Mouse (Mus musculus) small intestine, adult 2 months (tissue): ENCODE results near the gene Acvr1. TPM values are rescaled to one million over a fixed set of nuclear protein-coding genes. Genes with fewer than 3 reads are reported as not detected.
A peak's percentile ranks its signal among the peaks of the same experiment; 100 is the strongest.

Experiments
- H3K27ac ChIP-seq: fragments of 200-500 bp; 2 replicates; pipeline ENCODE4 v1.5.1; 2012; ENCODE audit warnings: low read depth, low read length, control low read depth, inconsistent platforms; ENCODE audit not compliant: insufficient read depth
- H3K27me3 ChIP-seq: fragments of 200-500 bp; 2 replicates; pipeline ENCODE4 v1.6.1; 2012; ENCODE audit warnings: mild to moderate bottlenecking, moderate library complexity, low read length, inconsistent platforms; ENCODE audit not compliant: control insufficient read depth, insufficient read depth
- H3K36me3 ChIP-seq: fragments of 200-500 bp; 2 replicates; pipeline ENCODE4 v1.6.1; 2012; ENCODE audit warnings: mild to moderate bottlenecking, low read length, control low read depth, inconsistent platforms; ENCODE audit not compliant: control insufficient read depth, insufficient read depth
- H3K4me1 ChIP-seq: fragments of 200-500 bp; 2 replicates; pipeline ENCODE4 v1.6.1; 2012; ENCODE audit warnings: low read length, inconsistent platforms, mixed read lengths; ENCODE audit not compliant: control insufficient read depth, insufficient read depth, insufficient read length
- H3K4me3 ChIP-seq: fragments of 200-500 bp; 2 replicates; pipeline ENCODE4 v1.5.1; 2012; ENCODE audit warnings: low read depth, mild to moderate bottlenecking, control low read depth, inconsistent platforms, low read length, moderate library complexity
- CTCF ChIP-seq: fragments of 200-500 bp; IDR thresholded peaks from 2 replicates; pipeline ENCODE4 v1.5.1; 2012; ENCODE audit warnings: low read depth, mild to moderate bottlenecking, control low read depth, inconsistent platforms, low read length, moderate library complexity, mixed read lengths; ENCODE audit not compliant: insufficient replicate concordance, insufficient read length; ENCODE audit errors: extremely low read depth
- POLR2A ChIP-seq: fragments of 200-500 bp; IDR thresholded peaks from 2 replicates; pipeline ENCODE4 v1.6.1; 2012; ENCODE audit warnings: low read depth, mild to moderate bottlenecking, control low read depth, inconsistent platforms, low read length, moderate library complexity
- WGBS: fragments of 180-500 bp; shearing (Covaris S2); methylation state at CpG from one replicate; pipeline ENCODE4 v1.1.7; 2018; 5-methylcytosine and 5-hydroxymethylcytosine counted together
- polyA plus RNA-seq: library from polyadenylated mRNA; depleted of rRNA; stranded (reverse); fragments of >200 nt; gene quantifications from 2 replicates; pipeline ENCODE4 v1.2.3, GENCODE M21; 2012

Acvr1 gene
- polyA plus RNA-seq, 1 experiment: 3.1 TPM

- no peak for TF ChIP-seq CTCF
- no peak for TF ChIP-seq POLR2A
- 69% methylated on average over 8 of the region's 8 CpGs for WGBS
Observed at GRCm38 (mm10) chr2:58488404-58488803, 78.6 kb downstream of the Acvr1 start.

GRCm38 (mm10) chr2:58487279-58487560 is 79.7 kb downstream of the Acvr1 start:
- H3K27me3 ChIP-seq: no peaks in the 10 kb centered on the region
- no peak overlapping the region for H3K4me3 ChIP-seq
- peaks cover 31% of the 10 kb centered on the region; the same call in 1 of the 2 replicates for H3K4me1 ChIP-seq
- 93% methylated on average over 3 of the region's 3 CpGs for WGBS
- no peaks in the 10 kb centered on the region for H3K36me3 ChIP-seq
- TF ChIP-seq CTCF (no peak), POLR2A (no peak)
- H3K27ac ChIP-seq: no peak overlapping the region

More at GRCm38 (mm10) chr2:58488404-58488803, 78.6 kb downstream of the Acvr1 start:
- H3K27me3 ChIP-seq: no peaks in the 10 kb centered on the region
- H3K4me1 ChIP-seq: peaks cover 31% of the 10 kb centered on the region; the same call in 1 of the 2 replicates
- H3K4me3 ChIP-seq: no peak overlapping the region
- H3K36me3 ChIP-seq: no peaks in the 10 kb centered on the region
- no peak overlapping the region; the same call in 1 of the 2 replicates for H3K27ac ChIP-seq

- no peaks in the 10 kb centered on the region for H3K36me3 ChIP-seq
- WGBS: 69% methylated on average over 14 of the region's 14 CpGs
- H3K4me1 ChIP-seq: peaks cover 31% of the 10 kb centered on the region; the same call in 1 of the 2 replicates
- no peaks in the 10 kb centered on the region for H3K27me3 ChIP-seq
- no peak overlapping the region for H3K4me3 ChIP-seq
- TF ChIP-seq POLR2A: no peak
- no peak for TF ChIP-seq CTCF
- no peak overlapping the region for H3K27ac ChIP-seq
Observed at GRCm38 (mm10) chr2:58486441-58487278, 80.3 kb downstream of the Acvr1 start.

- H3K36me3 ChIP-seq: no peaks in the 10 kb centered on the region
- no peaks in the 10 kb centered on the region for H3K27me3 ChIP-seq
- 58% methylated on average over 3 of the region's 3 CpGs for WGBS
- peaks cover 31% of the 10 kb centered on the region; the same call in 1 of the 2 replicates for H3K4me1 ChIP-seq
- H3K4me3 ChIP-seq: no peak overlapping the region
- no peak overlapping the region for H3K27ac ChIP-seq
- TF ChIP-seq CTCF (no peak), POLR2A (no peak)
Observed at GRCm38 (mm10) chr2:58485683-58486082, 81.3 kb downstream of the Acvr1 start.

GRCm38 (mm10) chr2:58485152-58485551 is 81.8 kb downstream of the Acvr1 start:
- H3K27ac ChIP-seq: peak overlapping the region; percentile 62; the same call in 1 of the 2 replicates
- peaks cover 31% of the 10 kb centered on the region; the same call in 1 of the 2 replicates for H3K4me1 ChIP-seq
- TF ChIP-seq CTCF: no peak
- TF ChIP-seq POLR2A: no peak
- no peaks in the 10 kb centered on the region for H3K36me3 ChIP-seq
- H3K4me3 ChIP-seq: no peak overlapping the region
- 8% methylated on average over 4 of the region's 4 CpGs for WGBS
- H3K27me3 ChIP-seq: no peaks in the 10 kb centered on the region

GRCm38 (mm10) chr2:58484284-58484965 is 82.5 kb downstream of the Acvr1 start:
- Histone ChIP-seq H3K36me3 (no peaks in the 10 kb centered on the region), H3K27ac (peak overlapping the region; percentile 62), H3K27me3 (no peaks in the 10 kb centered on the region), H3K4me3 (no peak overlapping the region), H3K4me1 (peaks cover 26% of the 10 kb centered on the region; the same call in 1 of the 2 replicates)
- TF ChIP-seq POLR2A: no peak
- no peak for TF ChIP-seq CTCF
- WGBS: 19% methylated on average over 7 of the region's 7 CpGs
